Mouse (Mus musculus): ENCODE results near the gene Kcnq2.

- TF ChIP-seq MAFK (IDR thresholded peaks at IDR 0.05; ENCODE audit: insufficient read depth, low read depth, low read length) (no peak), CHD2 (IDR thresholded peaks at IDR 0.05; ENCODE audit: low read depth, low read length) (no peak), ZNF384 (IDR thresholded peaks at IDR 0.05; ENCODE audit: low read depth, low read length) (no peak), HCFC1 (IDR thresholded peaks at IDR 0.05; ENCODE audit: borderline replicate concordance, insufficient read depth, low read length) (no peak), ZC3H11A (IDR thresholded peaks at IDR 0.05; ENCODE audit: borderline replicate concordance, low read depth, low read length) (no peak)
Measured at GRCm38 (mm10) chr2:181159771-181160170, 24.7 kb upstream of the Kcnq2 start.

Measured in ES-E14 (cell line).